ENCODE assay signal across 12 mouse cellular contexts in the genomic region with DNA sequence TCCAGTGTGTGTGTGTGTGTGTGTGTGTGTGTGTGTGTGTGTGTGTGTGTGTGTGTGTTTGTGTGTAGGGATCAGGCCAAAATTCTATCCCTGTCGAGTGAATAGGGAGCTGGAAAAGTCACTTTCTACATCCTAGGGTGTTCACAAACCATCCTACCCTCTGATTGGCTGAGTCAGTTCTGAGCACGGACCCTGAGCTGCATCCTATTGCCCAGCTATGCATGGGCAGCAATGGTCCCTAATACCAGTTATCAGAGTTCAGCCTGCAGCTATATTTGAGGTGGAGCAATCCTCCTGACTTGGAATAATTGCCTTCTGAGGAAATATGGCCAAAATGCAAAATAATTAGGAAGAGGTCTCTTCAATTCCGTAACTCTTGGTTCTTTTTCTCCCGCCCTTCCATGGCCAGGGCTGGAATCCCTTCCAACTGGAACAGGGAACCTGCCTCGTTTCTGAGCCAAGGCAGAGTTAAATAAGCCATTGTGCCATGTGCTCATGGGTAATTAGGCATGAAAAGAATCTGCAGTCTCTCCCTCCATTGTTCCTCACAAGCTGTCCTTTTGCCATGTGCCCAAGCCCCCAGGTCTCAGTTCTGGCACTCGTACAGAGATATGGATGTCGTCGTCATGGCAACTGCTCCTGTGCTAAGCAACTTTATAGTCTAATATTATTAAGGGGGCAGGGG.
DNase-seq lines count a peak whose midpoint lies in the region; ATAC-seq lines count a peak whose summit lies in the region.
"Had no signal": no experiment of that assay in that cellular context is flagged by ENCODE, and none has a peak within 500 bp of the region (broad histone marks: within the 10 kb centered on the region; RNA-seq: fewer than 3 reads in every experiment).

No protein-coding gene starts in this region.

- no peaks in the 10 kb centered on the region for H3K36me3 ChIP-seq in embryonic facial prominence, embryonic 10.5 days (replicated peaks)
- no peaks in the 10 kb centered on the region for H3K36me3 ChIP-seq in hindbrain, embryonic 15.5 days
- H3K36me3 ChIP-seq in neural tube, embryonic 12.5 days, result no peaks in the 10 kb centered on the region
- H3K36me3 ChIP-seq: stomach, embryonic 15.5 days had no signal

- ATAC-seq in hindbrain, embryonic 15.5 days (ENCODE audit: low FRiP score, low read depth), result peak; percentile 91
- peak; percentile 90 for ATAC-seq in neural tube, embryonic 12.5 days (ENCODE audit: low FRiP score, low read depth)

- intact Hi-C loops in left cerebral cortex, postnatal 25 days (cut with DNase I), result no loop called here

- H3K4me1 ChIP-seq in embryonic facial prominence, embryonic 10.5 days, result peaks cover 31% of the 10 kb centered on the region
- peaks cover 22% of the 10 kb centered on the region for H3K4me1 ChIP-seq in hindbrain, embryonic 15.5 days (replicated peaks)
- peaks cover 22% of the 10 kb centered on the region for H3K4me1 ChIP-seq in neural tube, embryonic 12.5 days
- H3K4me1 ChIP-seq: stomach, embryonic 15.5 days had no signal

- peak; percentile 9 for DNase-seq in cerebellum, adult 9-11 months
- no peak for DNase-seq in cerebellum, adult 8-10 months
- peak; percentile 44 for DNase-seq in embryonic facial prominence, embryonic 10.5 days (ENCODE audit: low spot score)
- DNase-seq in gastrocnemius, postnatal 4 days (ENCODE audit: low spot score in 2 of 2), result no peak
- DNase-seq in spleen, postnatal 10 days (ENCODE audit: low spot score in 2 of 2), result no peak
- no peak for DNase-seq in left cerebral cortex, postnatal 25 days (ENCODE audit: low spot score in 2 of 2)
- DNase-seq: gastrocnemius, postnatal 14 days; heart, postnatal 4 days; lung, adult 2 months had no signal

- H3K9me3 ChIP-seq in embryonic facial prominence, embryonic 10.5 days, result no peaks in the 10 kb centered on the region
- H3K9me3 ChIP-seq in hindbrain, embryonic 15.5 days, result no peaks in the 10 kb centered on the region; the same call in 1 of the 2 replicates
- H3K9me3 ChIP-seq in neural tube, embryonic 12.5 days, result no peaks in the 10 kb centered on the region
- H3K9me3 ChIP-seq: stomach, embryonic 15.5 days had no signal

- H3K27ac ChIP-seq in embryonic facial prominence, embryonic 10.5 days (replicated peaks), result peak overlapping the region; percentile 61
- peak overlapping the region; percentile 61 for H3K27ac ChIP-seq in hindbrain, embryonic 15.5 days (replicated peaks)
- no peak overlapping the region for H3K27ac ChIP-seq in neural tube, embryonic 12.5 days
- H3K27ac ChIP-seq: stomach, embryonic 15.5 days had no signal

- WGBS in embryonic facial prominence, embryonic 10.5 days, result 52% methylated on average over 8 of the region's 8 CpGs
- WGBS in hindbrain, embryonic 15.5 days, result 9% methylated on average over 8 of the region's 8 CpGs
- WGBS in neural tube, embryonic 12.5 days, result 24% methylated on average over 8 of the region's 8 CpGs

- H3K4me2 ChIP-seq in hindbrain, embryonic 15.5 days, result peak overlapping the region; percentile 36
- peak overlapping the region; percentile 41 for H3K4me2 ChIP-seq in neural tube, embryonic 12.5 days (replicated peaks)
- H3K4me2 ChIP-seq: stomach, embryonic 15.5 days had no signal

- no peaks in the 10 kb centered on the region for H3K27me3 ChIP-seq in embryonic facial prominence, embryonic 10.5 days (replicated peaks; ENCODE audit: low read depth, poor library complexity, severe bottlenecking)
- H3K27me3 ChIP-seq in hindbrain, embryonic 15.5 days, result no peaks in the 10 kb centered on the region
- H3K27me3 ChIP-seq in neural tube, embryonic 12.5 days (replicated peaks), result no peaks in the 10 kb centered on the region
- H3K27me3 ChIP-seq: stomach, embryonic 15.5 days had no signal

- no peak overlapping the region for H3K4me3 ChIP-seq in embryonic facial prominence, embryonic 10.5 days
- H3K4me3 ChIP-seq in hindbrain, embryonic 15.5 days, result no peak overlapping the region
- H3K4me3 ChIP-seq in neural tube, embryonic 12.5 days, result no peak overlapping the region
- H3K4me3 ChIP-seq: stomach, embryonic 15.5 days had no signal

- no peak overlapping the region for H3K9ac ChIP-seq in hindbrain, embryonic 15.5 days
- no peak overlapping the region for H3K9ac ChIP-seq in neural tube, embryonic 12.5 days
- H3K9ac ChIP-seq: stomach, embryonic 15.5 days had no signal

Comparison
In these comparisons a context has a peak if more than half of its experiments do, and no peak if none do; other contexts are left out.
1. DNase-seq: peak in cerebellum, adult 9-11 months (single experiment) and embryonic facial prominence, embryonic 10.5 days (single experiment); none in cerebellum, adult 8-10 months (single experiment), gastrocnemius, postnatal 4 days (0 of 2), spleen, postnatal 10 days (0 of 2) and left cerebral cortex, postnatal 25 days (0 of 2).